Mouse (Mus musculus): ENCODE results near the gene Atg16l1. TPM values are rescaled to one million over a fixed set of nuclear protein-coding genes. Genes with fewer than 3 reads are reported as not detected.
A peak's percentile ranks its signal among the peaks of the same experiment; 100 is the strongest.

The Atg16l1 gene
- polyA plus RNA-seq, 1 experiment from 2014 or later = 14.0 TPM

DNA sequence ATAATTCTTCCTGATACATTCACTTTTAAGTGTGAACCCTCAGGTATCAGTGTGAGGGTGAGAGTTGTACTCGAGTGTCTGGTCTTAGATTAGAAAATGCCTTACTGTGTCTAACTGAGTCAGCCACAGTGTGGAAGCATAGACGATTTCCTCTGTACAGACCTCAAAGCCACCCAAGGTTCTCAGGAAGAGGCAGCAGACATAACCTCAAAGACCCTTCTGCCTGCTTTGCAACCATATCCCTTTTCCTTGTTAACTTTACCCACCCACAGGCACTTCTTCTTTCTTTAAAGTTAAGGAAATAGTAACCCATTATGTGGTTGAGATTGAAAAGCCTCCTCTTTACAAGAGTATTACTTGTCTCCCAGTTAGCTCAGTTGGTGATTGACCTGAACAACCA, 10.1 kb downstream of the Atg16l1 start:
- H3K27ac ChIP-seq (ENCODE audit: low read length) = no peak overlapping the region
- no peaks in the 10 kb centered on the region for H3K9me3 ChIP-seq (replicated peaks; ENCODE audit: control insufficient read depth, low read length)
- no peak overlapping the region for H3K4me3 ChIP-seq (ENCODE audit: low read depth, low read length)
- H3K36me3 ChIP-seq (ENCODE audit: control insufficient read depth, insufficient read depth) = peaks cover 40% of the 10 kb centered on the region
- 47% methylated on average over 2 of the region's 2 CpGs for WGBS (ENCODE audit: insufficient replicate concordance)
- H3K4me1 ChIP-seq (ENCODE audit: control insufficient read depth, low read depth, low read length) = peaks cover 12% of the 10 kb centered on the region
- ATAC-seq (ENCODE audit: low read depth) = no peak
- H3K9ac ChIP-seq (ENCODE audit: low read depth, low read length) = no peak overlapping the region
- no peak overlapping the region for H3K4me2 ChIP-seq (ENCODE audit: low read depth, low read length)
- no peaks in the 10 kb centered on the region for H3K27me3 ChIP-seq (ENCODE audit: control insufficient read depth, insufficient read depth, low read depth, low read length)

GRCm38 (mm10) chr1:87766233-87766632, 10.6 kb downstream of the Atg16l1 start:
- peaks cover 12% of the 10 kb centered on the region for H3K4me1 ChIP-seq (ENCODE audit: control insufficient read depth, low read depth, low read length)
- no peak overlapping the region for H3K9ac ChIP-seq (ENCODE audit: low read depth, low read length)
- H3K27ac ChIP-seq (ENCODE audit: low read length) = no peak overlapping the region
- peaks cover 45% of the 10 kb centered on the region for H3K36me3 ChIP-seq (ENCODE audit: control insufficient read depth, insufficient read depth)
- H3K4me2 ChIP-seq (ENCODE audit: low read depth, low read length) = no peak overlapping the region
- no peak for ATAC-seq (ENCODE audit: low read depth)
- H3K27me3 ChIP-seq (ENCODE audit: control insufficient read depth, insufficient read depth, low read depth, low read length) = no peaks in the 10 kb centered on the region
- no peaks in the 10 kb centered on the region for H3K9me3 ChIP-seq (replicated peaks; ENCODE audit: control insufficient read depth, low read length)
- 84% methylated on average over 3 of the region's 3 CpGs for WGBS (ENCODE audit: insufficient replicate concordance)
- H3K4me3 ChIP-seq (ENCODE audit: low read depth, low read length) = no peak overlapping the region

DNA sequence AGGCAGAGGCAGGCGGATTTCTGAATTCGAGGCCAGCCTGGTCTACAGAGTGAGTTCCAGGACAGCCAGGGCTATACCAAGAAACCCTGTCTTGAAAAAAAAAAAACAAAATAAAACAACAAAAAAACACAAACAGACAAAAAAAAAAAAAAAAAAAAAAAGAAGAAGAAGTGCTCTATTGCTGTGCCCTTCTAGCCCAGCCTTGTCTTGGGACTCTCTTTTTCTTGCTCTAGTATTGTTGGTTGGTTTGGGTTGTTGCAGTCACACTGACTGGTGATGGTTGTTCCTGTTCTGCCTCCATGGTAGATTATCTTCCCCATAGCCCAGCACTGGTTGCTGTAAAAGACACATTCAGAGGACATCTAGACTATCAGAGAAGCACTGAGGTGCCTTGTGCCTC, 13.6 kb downstream of the Atg16l1 start:
- Histone ChIP-seq H3K36me3 (ENCODE audit: control insufficient read depth, insufficient read depth) (peaks cover 61% of the 10 kb centered on the region), H3K4me2 (ENCODE audit: low read depth, low read length) (no peak overlapping the region), H3K9me3 (replicated peaks; ENCODE audit: control insufficient read depth, low read length) (no peaks in the 10 kb centered on the region), H3K27ac (ENCODE audit: low read length) (no peak overlapping the region), H3K27me3 (ENCODE audit: control insufficient read depth, insufficient read depth, low read depth, low read length) (no peaks in the 10 kb centered on the region), H3K4me1 (ENCODE audit: control insufficient read depth, low read depth, low read length) (peaks cover 3% of the 10 kb centered on the region), H3K4me3 (ENCODE audit: low read depth, low read length) (no peak overlapping the region), H3K9ac (ENCODE audit: low read depth, low read length) (no peak overlapping the region)
- 85% methylated on average over 2 of the region's 2 CpGs for WGBS (ENCODE audit: insufficient replicate concordance)
- ATAC-seq (ENCODE audit: low read depth) = no peak

GRCm38 (mm10) chr1:87770486-87770885, 14.8 kb downstream of the Atg16l1 start:
- Histone ChIP-seq H3K4me1 (ENCODE audit: control insufficient read depth, low read depth, low read length) (no peaks in the 10 kb centered on the region), H3K9ac (ENCODE audit: low read depth, low read length) (no peak overlapping the region), H3K27me3 (ENCODE audit: control insufficient read depth, insufficient read depth, low read depth, low read length) (no peaks in the 10 kb centered on the region), H3K27ac (ENCODE audit: low read length) (no peak overlapping the region; the same call in 1 of the 2 replicates), H3K9me3 (replicated peaks; ENCODE audit: control insufficient read depth, low read length) (no peaks in the 10 kb centered on the region), H3K4me2 (ENCODE audit: low read depth, low read length) (no peak overlapping the region), H3K36me3 (ENCODE audit: control insufficient read depth, insufficient read depth) (peaks cover 69% of the 10 kb centered on the region), H3K4me3 (ENCODE audit: low read depth, low read length) (no peak overlapping the region)
- ATAC-seq (ENCODE audit: low read depth) = peak; percentile 54
- 33% methylated on average over 3 of the region's 3 CpGs for WGBS (ENCODE audit: insufficient replicate concordance)

DNA sequence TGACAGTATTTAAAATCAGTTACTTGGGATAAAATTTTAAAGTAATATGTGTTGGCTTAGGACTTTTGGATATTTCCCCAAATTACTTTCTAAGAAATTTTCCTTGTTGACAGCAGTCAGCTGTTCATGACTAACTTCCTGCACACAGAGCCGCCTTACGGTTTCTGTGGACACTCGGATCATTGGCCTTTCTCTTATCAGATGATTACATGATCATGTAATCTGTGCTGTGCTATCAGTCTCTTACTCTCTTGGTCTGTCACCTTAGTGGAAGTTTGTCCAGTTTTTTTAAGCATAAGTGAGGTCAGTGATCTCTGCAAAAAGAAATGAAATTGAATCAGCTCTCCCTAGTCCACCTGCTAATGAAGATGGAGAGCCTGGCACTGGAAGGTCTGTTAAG, 16.1 kb downstream of the Atg16l1 start:
- Histone ChIP-seq H3K27me3 (ENCODE audit: control insufficient read depth, insufficient read depth, low read depth, low read length) (no peaks in the 10 kb centered on the region), H3K27ac (ENCODE audit: low read length) (no peak overlapping the region), H3K9me3 (replicated peaks; ENCODE audit: control insufficient read depth, low read length) (no peaks in the 10 kb centered on the region), H3K4me1 (ENCODE audit: control insufficient read depth, low read depth, low read length) (no peaks in the 10 kb centered on the region), H3K9ac (ENCODE audit: low read depth, low read length) (no peak overlapping the region), H3K4me2 (ENCODE audit: low read depth, low read length) (no peak overlapping the region), H3K36me3 (ENCODE audit: control insufficient read depth, insufficient read depth) (peaks cover 70% of the 10 kb centered on the region), H3K4me3 (ENCODE audit: low read depth, low read length) (no peak overlapping the region)
- no peak for ATAC-seq (ENCODE audit: low read depth)
- 78% methylated on average over 3 of the region's 3 CpGs for WGBS (ENCODE audit: insufficient replicate concordance)

GRCm38 (mm10) chr1:87773336-87773735, 17.7 kb downstream of the Atg16l1 start:
- peaks cover 69% of the 10 kb centered on the region for H3K36me3 ChIP-seq (ENCODE audit: control insufficient read depth, insufficient read depth)

DNA sequence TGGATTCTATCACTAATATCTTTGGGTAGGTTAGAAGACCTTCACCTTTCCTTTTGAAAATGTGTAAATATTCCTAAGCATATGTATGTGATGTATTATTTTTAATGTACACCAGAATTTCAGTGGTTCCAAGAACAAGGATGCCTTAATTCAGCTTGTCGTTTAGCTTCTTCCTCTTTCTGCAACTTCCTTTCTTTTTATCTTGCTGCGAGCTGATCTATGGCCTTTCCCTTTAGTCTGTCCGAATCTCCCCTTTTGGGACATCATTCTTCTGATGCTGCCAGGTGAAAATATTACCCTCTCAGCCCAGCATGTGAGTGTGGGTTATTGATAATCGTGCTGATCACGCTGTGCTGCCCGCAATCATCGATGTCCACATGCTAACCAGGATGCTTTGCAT, 19.2 kb downstream of the Atg16l1 start:
- H3K4me3 ChIP-seq (ENCODE audit: low read depth, low read length) = no peak overlapping the region
- no peak overlapping the region for H3K9ac ChIP-seq (ENCODE audit: low read depth, low read length)
- H3K9me3 ChIP-seq (replicated peaks; ENCODE audit: control insufficient read depth, low read length) = no peaks in the 10 kb centered on the region
- ATAC-seq (ENCODE audit: low read depth) = no peak
- no peaks in the 10 kb centered on the region for H3K27me3 ChIP-seq (ENCODE audit: control insufficient read depth, insufficient read depth, low read depth, low read length)
- WGBS (ENCODE audit: insufficient replicate concordance) = 68% methylated on average over 7 of the region's 7 CpGs
- H3K36me3 ChIP-seq (ENCODE audit: control insufficient read depth, insufficient read depth) = peaks cover 78% of the 10 kb centered on the region
- H3K27ac ChIP-seq (ENCODE audit: low read length) = no peak overlapping the region
- H3K4me1 ChIP-seq (ENCODE audit: control insufficient read depth, low read depth, low read length) = no peaks in the 10 kb centered on the region
- H3K4me2 ChIP-seq (ENCODE audit: low read depth, low read length) = no peak overlapping the region

More at GRCm38 (mm10) chr1:87773336-87773735, 17.7 kb downstream of the Atg16l1 start:
- Histone ChIP-seq H3K4me3 (ENCODE audit: low read depth, low read length) (no peak overlapping the region), H3K9ac (ENCODE audit: low read depth, low read length) (no peak overlapping the region), H3K4me1 (ENCODE audit: control insufficient read depth, low read depth, low read length) (no peaks in the 10 kb centered on the region), H3K27ac (ENCODE audit: low read length) (no peak overlapping the region), H3K9me3 (replicated peaks; ENCODE audit: control insufficient read depth, low read length) (no peaks in the 10 kb centered on the region), H3K4me2 (ENCODE audit: low read depth, low read length) (no peak overlapping the region), H3K27me3 (ENCODE audit: control insufficient read depth, insufficient read depth, low read depth, low read length) (no peaks in the 10 kb centered on the region)
- no peak for ATAC-seq (ENCODE audit: low read depth)
- WGBS (ENCODE audit: insufficient replicate concordance) = 76% methylated on average over 2 of the region's 2 CpGs

DNA sequence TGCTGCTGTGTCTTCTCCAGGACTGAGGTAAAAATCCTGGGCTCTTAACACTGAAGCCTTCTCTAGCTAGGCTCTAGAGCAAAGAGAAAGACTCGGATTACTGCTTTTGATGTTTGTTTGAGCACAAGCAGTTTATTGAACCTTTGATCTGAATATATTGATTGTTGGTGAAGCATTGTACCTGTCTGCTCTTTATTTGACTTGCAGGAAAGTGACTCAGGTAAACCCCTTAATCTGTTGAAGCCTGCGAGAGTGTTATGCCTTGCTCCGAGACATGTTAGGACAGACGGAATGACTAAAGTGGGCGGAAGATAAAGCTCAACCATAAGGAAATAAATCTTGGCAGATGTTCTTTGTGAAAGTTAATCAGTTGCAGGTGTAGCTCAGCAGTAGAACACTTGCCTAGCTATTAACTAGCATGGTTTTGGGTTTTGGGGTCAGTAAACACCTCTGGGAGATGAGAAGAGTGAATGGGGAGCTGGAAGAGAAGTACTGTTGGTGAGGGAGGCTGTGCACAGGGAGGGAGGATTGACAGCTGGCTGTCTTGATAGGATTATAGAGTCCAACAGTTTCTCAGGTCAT, 23.6 kb downstream of the Atg16l1 start:
- no peak overlapping the region for H3K4me3 ChIP-seq (ENCODE audit: low read depth, low read length)
- peaks cover 67% of the 10 kb centered on the region for H3K36me3 ChIP-seq (ENCODE audit: control insufficient read depth, insufficient read depth)
- no peak overlapping the region for H3K4me2 ChIP-seq (ENCODE audit: low read depth, low read length)
- H3K9ac ChIP-seq (ENCODE audit: low read depth, low read length) = no peak overlapping the region
- H3K4me1 ChIP-seq (ENCODE audit: control insufficient read depth, low read depth, low read length) = no peaks in the 10 kb centered on the region
- no peaks in the 10 kb centered on the region for H3K9me3 ChIP-seq (replicated peaks; ENCODE audit: control insufficient read depth, low read length)
- WGBS (ENCODE audit: insufficient replicate concordance) = 76% methylated on average over 5 of the region's 5 CpGs
- peak; percentile 45; the same call in 1 of the 2 replicates for ATAC-seq (ENCODE audit: low read depth)
- no peak overlapping the region for H3K27ac ChIP-seq (ENCODE audit: low read length)
- H3K27me3 ChIP-seq (ENCODE audit: control insufficient read depth, insufficient read depth, low read depth, low read length) = no peaks in the 10 kb centered on the region

GRCm38 (mm10) chr1:87785703-87786102, 30.0 kb downstream of the Atg16l1 start:
- no peak overlapping the region for H3K9ac ChIP-seq (ENCODE audit: low read depth, low read length)
- no peak overlapping the region for H3K27ac ChIP-seq (ENCODE audit: low read length)
- H3K4me1 ChIP-seq (ENCODE audit: control insufficient read depth, low read depth, low read length) = no peaks in the 10 kb centered on the region
- H3K9me3 ChIP-seq (replicated peaks; ENCODE audit: control insufficient read depth, low read length) = no peaks in the 10 kb centered on the region
- peaks cover 58% of the 10 kb centered on the region for H3K36me3 ChIP-seq (ENCODE audit: control insufficient read depth, insufficient read depth)
- 82% methylated on average over 8 of the region's 8 CpGs for WGBS (ENCODE audit: insufficient replicate concordance)
- H3K4me2 ChIP-seq (ENCODE audit: low read depth, low read length) = no peak overlapping the region
- H3K4me3 ChIP-seq (ENCODE audit: low read depth, low read length) = no peak overlapping the region
- no peaks in the 10 kb centered on the region for H3K27me3 ChIP-seq (ENCODE audit: control insufficient read depth, insufficient read depth, low read depth, low read length)
- no peak for ATAC-seq (ENCODE audit: low read depth)
